Mouse (Mus musculus) left cerebral cortex, postnatal 25 days (tissue): ENCODE measurements around the gene B3galt6. TPM values are rescaled to one million over a fixed set of nuclear protein-coding genes. Genes with fewer than 3 reads are reported as not detected.
A peak's percentile ranks its signal among the peaks of the same experiment; 100 is the strongest.

Experiments used
- DNase-seq, 2 experiments: peaks; one replicate each; pipeline ENCODE4 v3.0.0; 2022; ENCODE audit warnings: low spot score in 2 of 2, mixed read lengths in 1 of 2
- intact Hi-C: fragments of 180-260 bp; cut with DNase I; formaldehyde crosslinking; loops from one replicate; pipeline ENCODE4 v1.15.1; 2025
- total RNA-seq, 2 experiments: library from RNA; stranded (reverse); gene quantifications; 2 replicates each; pipeline ENCODE4 v1.2.3; 2021

B3galt6 gene
- total RNA-seq, 2 experiments from 2014 or later: 9.7 to 10.5 TPM

- intact Hi-C loops: loop anchor here (1.0 to 2.0 kb wide), 3 partner anchors 37 to 116 kb away; partner anchors contain the start of genes 9430015G10Rik and Ube2j2
These were observed 1.2 kb upstream of the B3galt6 start for GRCm38 (mm10) chr4:155993606-155994005.

GRCm38 (mm10) chr4:155992906-155993547, 578 bp upstream of the B3galt6 start:
- intact Hi-C loops: loop anchor here (1.0 to 2.0 kb wide), 3 partner anchors 38 to 116 kb away; partner anchors contain the start of genes 9430015G10Rik and Ube2j2
- peak; percentile 97 to 98 for DNase-seq

More at GRCm38 (mm10) chr4:155993606-155994005, 1.2 kb upstream of the B3galt6 start:
- DNase-seq: no peak

GRCm38 (mm10) chr4:155991908-155992230, 580 bp downstream of the B3galt6 start:
- DNase-seq: no peak
- intact Hi-C loops: loop anchor here (2.0 kb wide), 2 partner anchors 39 to 49 kb away; partner anchors contain the start of gene Ube2j2

- intact Hi-C loops: no loop called here
- DNase-seq: no peak
These were observed 1.1 kb downstream of the B3galt6 start for GRCm38 (mm10) chr4:155991211-155991907.

GRCm38 (mm10) chr4:155983788-155984187, 8.7 kb downstream of the B3galt6 start:
- intact Hi-C loops: no loop called here
- no peak for DNase-seq

GRCm38 (mm10) chr4:155981436-155982082, 10.9 kb downstream of the B3galt6 start:
- DNase-seq: no peak
- intact Hi-C loops: no loop called here

- no peak for DNase-seq
- intact Hi-C loops: no loop called here
These were observed 19.2 kb downstream of the B3galt6 start for GRCm38 (mm10) chr4:155973239-155973638.

- intact Hi-C loops: no loop called here
- DNase-seq: no peak
These were observed 19.8 kb downstream of the B3galt6 start for GRCm38 (mm10) chr4:155972651-155973050.

- intact Hi-C loops: no loop called here
These were observed 22.2 kb downstream of the B3galt6 start for GRCm38 (mm10) chr4:155970286-155970685.

GRCm38 (mm10) chr4:155969043-155969653, 23.3 kb downstream of the B3galt6 start:
- no peak for DNase-seq
- intact Hi-C loops: no loop called here

More at GRCm38 (mm10) chr4:155970286-155970685, 22.2 kb downstream of the B3galt6 start:
- no peak for DNase-seq

- intact Hi-C loops: no loop called here
- DNase-seq: no peak
These were observed 28.1 kb downstream of the B3galt6 start for GRCm38 (mm10) chr4:155964396-155964795.

- no peak for DNase-seq
- intact Hi-C loops: no loop called here
These were observed 29.3 kb downstream of the B3galt6 start for GRCm38 (mm10) chr4:155963106-155963505.

- DNase-seq: peak; percentile 19 to 32
- intact Hi-C loops: no loop called here
These were observed 30.1 kb downstream of the B3galt6 start, which contains the start of gene C1qtnf12 for GRCm38 (mm10) chr4:155962167-155962971. TSS of gene C1qtnf12 (plus strand) at chr4:155962318.

GRCm38 (mm10) chr4:155959275-155959674, 33.2 kb downstream of the B3galt6 start:
- DNase-seq: peak; percentile 74 to 75
- intact Hi-C loops: no loop called here

- DNase-seq: no peak
- intact Hi-C loops: no loop called here
These were observed 37.0 kb downstream of the B3galt6 start for GRCm38 (mm10) chr4:155955491-155955890.

GRCm38 (mm10) chr4:155947094-155947493, 45.4 kb downstream of the B3galt6 start:
- intact Hi-C loops: no loop called here

GRCm38 (mm10) chr4:155944271-155944670, 48.2 kb downstream of the B3galt6 start:
- intact Hi-C loops: no loop called here
- DNase-seq: no peak

More at GRCm38 (mm10) chr4:155947094-155947493, 45.4 kb downstream of the B3galt6 start:
- DNase-seq: no peak

GRCm38 (mm10) chr4:155943534-155944249, 48.8 kb downstream of the B3galt6 start, which contains the start of gene Ube2j2:
TSS of gene Ube2j2 (plus strand) at chr4:155943831.
- peak; percentile 96 to 98 for DNase-seq
- intact Hi-C loops: loop anchor here (1.0 to 2.0 kb wide), 2 partner anchors 49 kb away; partner anchors contain the start of genes B3galt6 and Sdf4
